Mouse (Mus musculus) forebrain, embryonic 15.5 days (tissue): ENCODE data around the gene 2010003K11Rik. TPM values are rescaled to one million over a fixed set of nuclear protein-coding genes. Genes with fewer than 3 reads are reported as not detected.

Source experiments
- ATAC-seq: fragments of 200-750 bp; cut with Nextera tagmentation; replicated peaks from 2 replicates; pipeline ENCODE4 v1.8.0; 2017; ENCODE audit warnings: mild to moderate bottlenecking, moderate TSS enrichment, moderate library complexity
- H3K27ac ChIP-seq: fragments of 300-500 bp; sonication (generic); replicated peaks from 2 replicates; pipeline ENCODE4 v1.5.1; 2015; ENCODE audit warnings: mild to moderate bottlenecking, inconsistent platforms
- H3K27me3 ChIP-seq: fragments of 300-500 bp; sonication (generic); 2 replicates; pipeline ENCODE4 v1.6.1; 2015; ENCODE audit warnings: inconsistent platforms
- H3K36me3 ChIP-seq: fragments of 300-500 bp; sonication (generic); 2 replicates; pipeline ENCODE4 v1.6.1; 2015; ENCODE audit warnings: mild to moderate bottlenecking, inconsistent platforms
- H3K4me1 ChIP-seq: fragments of 300-500 bp; sonication (generic); 2 replicates; pipeline ENCODE4 v1.6.1; 2015; ENCODE audit warnings: inconsistent platforms
- H3K4me2 ChIP-seq: fragments of 300-500 bp; sonication (generic); replicated peaks from 2 replicates; pipeline ENCODE4 v1.6.1; 2015; ENCODE audit warnings: mild to moderate bottlenecking, inconsistent platforms
- H3K4me3 ChIP-seq: fragments of 300-500 bp; sonication (generic); 2 replicates; pipeline ENCODE4 v1.5.1; 2015; ENCODE audit warnings: mild to moderate bottlenecking, inconsistent platforms
- H3K9ac ChIP-seq: fragments of 300-500 bp; sonication (generic); replicated peaks from 2 replicates; pipeline ENCODE4 v1.6.1; 2015; ENCODE audit warnings: mild to moderate bottlenecking, inconsistent platforms
- H3K9me3 ChIP-seq: fragments of 300-500 bp; sonication (generic); 2 replicates; pipeline ENCODE4 v1.6.1; 2016; ENCODE audit warnings: inconsistent platforms
- WGBS: fragments of 180-500 bp; shearing (Covaris S2); methylation state at CpG from one replicate; pipeline ENCODE4 v1.1.7; 2015; ENCODE audit warnings: mixed read lengths; 5-methylcytosine and 5-hydroxymethylcytosine counted together
- polyA plus RNA-seq: library from polyadenylated mRNA; unstranded; fragments of >200 nt; fragmentation: Nextera tagmentation; extraction: Ambion mirVana; gene quantifications from 2 replicates; pipeline ENCODE4 v1.2.1, GENCODE M21; 2015

2010003K11Rik gene
- not detected in 2 replicates for polyA plus RNA-seq

GRCm38 (mm10) chr19:4498062-4498933 lies at the start of gene 2010003K11Rik:
Gene 2010003K11Rik, minus strand, starts transcription at chr19:4498583.
- no peak within 1 kb of the TSS for H3K4me3 ChIP-seq
- H3K4me1 ChIP-seq = 0 out of 2 replicates have a peak, but pooled peaks cover 5% of the 10 kb centered on the region
- no peak within 1 kb of the TSS for H3K9ac ChIP-seq
- no peak within 1 kb of the TSS for H3K4me2 ChIP-seq
- 58% methylated on average over 16 of the region's 16 CpGs for WGBS
- H3K27ac ChIP-seq = no peak within 1 kb of the TSS
- ATAC-seq = no peak
- H3K9me3 ChIP-seq = no peaks in the 10 kb centered on the region
- H3K36me3 ChIP-seq = no peaks in the 10 kb centered on the region
- no peaks in the 10 kb centered on the region for H3K27me3 ChIP-seq

GRCm38 (mm10) chr19:4547801-4548200 lies 49.4 kb upstream of the 2010003K11Rik start:
- H3K4me1 ChIP-seq = no peaks in the 10 kb centered on the region
- WGBS = 88% methylated on average over 6 of the region's 6 CpGs
- H3K27ac ChIP-seq = no peak overlapping the region
- H3K4me2 ChIP-seq = no peak overlapping the region
- no peaks in the 10 kb centered on the region for H3K36me3 ChIP-seq
- H3K27me3 ChIP-seq = no peaks in the 10 kb centered on the region
- ATAC-seq = no peak
- H3K4me3 ChIP-seq = no peak overlapping the region
- H3K9ac ChIP-seq = no peak overlapping the region
- H3K9me3 ChIP-seq = no peaks in the 10 kb centered on the region

DNA sequence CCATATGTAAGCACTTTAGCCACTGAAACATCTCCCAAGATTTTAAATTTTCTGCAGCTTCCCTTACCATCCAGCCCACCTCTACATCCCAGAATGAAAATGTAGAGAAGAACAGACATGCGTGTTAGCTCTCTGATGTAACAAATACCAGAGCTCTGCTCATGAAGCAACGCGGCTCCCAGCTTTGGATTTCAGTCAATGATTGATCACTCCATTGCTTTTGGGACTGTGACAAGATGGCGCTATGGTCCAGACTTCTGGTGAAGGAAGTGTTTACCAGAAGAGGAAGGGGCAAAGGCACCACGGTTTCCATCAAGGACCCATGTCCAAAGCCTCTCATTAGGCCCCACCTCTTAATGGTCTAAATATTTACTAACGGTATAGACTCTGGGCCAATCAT lies 47.5 kb upstream of the 2010003K11Rik start:
- H3K4me2 ChIP-seq = no peak overlapping the region
- H3K4me1 ChIP-seq = no peaks in the 10 kb centered on the region
- H3K4me3 ChIP-seq = no peak overlapping the region
- no peak for ATAC-seq
- H3K27me3 ChIP-seq = no peaks in the 10 kb centered on the region
- H3K9ac ChIP-seq = no peak overlapping the region
- no peaks in the 10 kb centered on the region for H3K9me3 ChIP-seq
- no peaks in the 10 kb centered on the region for H3K36me3 ChIP-seq
- 93% methylated on average over 6 of the region's 6 CpGs for WGBS
- no peak overlapping the region for H3K27ac ChIP-seq

- Histone ChIP-seq H3K36me3 (no peaks in the 10 kb centered on the region), H3K9me3 (no peaks in the 10 kb centered on the region), H3K27me3 (no peaks in the 10 kb centered on the region), H3K4me3 (no peak overlapping the region), H3K9ac (no peak overlapping the region), H3K4me2 (no peak overlapping the region), H3K4me1 (no peaks in the 10 kb centered on the region), H3K27ac (no peak overlapping the region)
- 82% methylated on average over 4 of the region's 4 CpGs for WGBS
- ATAC-seq = no peak
Measured at GRCm38 (mm10) chr19:4545091-4545490, 46.7 kb upstream of the 2010003K11Rik start.

DNA sequence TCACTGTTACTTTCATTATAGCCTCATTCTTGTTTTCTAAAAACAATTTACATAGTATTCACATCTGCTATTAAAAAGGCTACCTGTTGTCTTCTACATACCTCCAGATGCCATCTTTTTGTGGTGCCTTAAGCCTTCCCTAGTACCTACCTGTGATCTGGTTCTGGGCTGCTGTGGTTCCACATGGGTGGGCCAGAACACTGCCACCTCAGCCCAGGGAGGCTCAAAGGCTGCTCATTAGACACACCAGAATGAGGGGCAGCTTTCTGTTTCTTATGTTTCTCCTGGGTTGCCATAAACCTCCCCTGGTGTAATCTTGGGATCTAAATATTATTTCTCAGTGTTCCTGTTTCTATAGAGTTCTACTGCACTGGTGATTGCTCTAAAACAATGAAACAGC lies 43.7 kb upstream of the 2010003K11Rik start:
- Histone ChIP-seq H3K27me3 (no peaks in the 10 kb centered on the region), H3K36me3 (no peaks in the 10 kb centered on the region), H3K4me2 (no peak overlapping the region), H3K4me1 (no peaks in the 10 kb centered on the region), H3K4me3 (no peak overlapping the region), H3K9me3 (no peaks in the 10 kb centered on the region), H3K27ac (no peak overlapping the region), H3K9ac (no peak overlapping the region)
- no peak for ATAC-seq

DNA sequence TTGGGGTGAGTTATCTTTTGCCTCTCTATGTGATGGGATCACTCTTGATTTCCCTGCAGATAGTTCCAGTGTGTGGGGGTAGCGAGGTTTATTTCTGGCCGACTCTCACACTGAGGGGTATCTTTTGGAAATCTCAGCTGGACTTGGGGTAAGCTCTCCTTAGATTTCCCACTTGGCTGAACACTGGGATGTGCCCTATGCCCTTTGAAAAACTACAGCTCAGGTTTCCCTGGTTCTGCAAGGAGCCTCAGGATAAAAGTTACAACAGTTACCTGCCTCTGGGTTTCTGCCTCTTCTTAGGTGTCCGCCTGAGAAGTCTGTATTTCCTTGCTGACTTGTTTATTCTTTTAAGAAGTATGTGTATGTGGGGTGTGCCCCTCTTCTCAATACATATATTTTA lies 42.6 kb upstream of the 2010003K11Rik start:
- no peaks in the 10 kb centered on the region for H3K36me3 ChIP-seq
- H3K9me3 ChIP-seq = no peaks in the 10 kb centered on the region
- no peaks in the 10 kb centered on the region for H3K27me3 ChIP-seq
- no peak overlapping the region for H3K9ac ChIP-seq
- ATAC-seq = no peak
- H3K4me1 ChIP-seq = no peaks in the 10 kb centered on the region
- WGBS = 85% methylated on average over 3 of the region's 3 CpGs
- no peak overlapping the region for H3K4me2 ChIP-seq
- no peak overlapping the region for H3K27ac ChIP-seq
- H3K4me3 ChIP-seq = no peak overlapping the region

DNA sequence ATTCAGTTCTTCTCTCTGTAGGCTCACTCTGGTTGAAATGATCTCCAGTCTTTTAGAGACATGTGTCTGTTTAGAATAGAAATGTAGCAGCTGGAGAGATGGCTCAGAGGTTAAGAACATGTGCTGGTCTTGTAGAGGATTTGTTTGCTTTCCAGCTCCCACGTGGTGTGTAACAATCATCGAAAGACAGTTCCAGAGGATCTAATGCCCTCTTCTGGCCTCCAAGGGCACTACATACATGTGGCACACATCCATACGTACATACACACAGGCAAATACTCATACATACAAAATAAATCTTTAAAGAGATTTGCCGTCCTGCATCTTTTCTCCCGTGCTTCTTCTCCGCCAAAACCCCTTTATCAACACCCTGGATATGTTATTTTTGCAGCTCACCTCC lies 41.9 kb upstream of the 2010003K11Rik start:
- no peak overlapping the region for H3K4me2 ChIP-seq
- no peaks in the 10 kb centered on the region for H3K36me3 ChIP-seq
- 88% methylated on average over 6 of the region's 6 CpGs for WGBS

DNA sequence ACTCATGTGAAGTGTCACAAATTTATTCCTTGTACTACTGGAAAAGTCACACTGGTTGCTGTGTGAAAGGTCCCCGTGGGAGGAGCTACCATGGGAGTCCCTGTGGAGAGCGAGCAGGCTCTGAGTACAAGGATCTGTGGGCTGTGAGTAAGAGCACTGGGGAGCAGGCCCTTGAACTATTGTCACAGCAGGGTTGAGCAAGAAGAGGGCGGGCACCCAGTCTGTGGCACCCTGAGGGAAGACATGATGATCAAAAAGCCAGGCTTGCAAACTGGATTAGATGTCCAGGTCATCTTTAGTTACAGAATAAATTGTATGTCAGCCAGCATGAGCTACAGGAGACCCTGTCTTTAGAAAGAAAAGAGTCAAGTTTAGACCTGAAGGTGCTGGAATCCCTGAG lies 38.2 kb upstream of the 2010003K11Rik start:
- WGBS = 56% methylated on average over 3 of the region's 3 CpGs
- no peak for ATAC-seq
- Histone ChIP-seq H3K9me3 (no peaks in the 10 kb centered on the region), H3K36me3 (no peaks in the 10 kb centered on the region), H3K4me2 (no peak overlapping the region), H3K9ac (no peak overlapping the region), H3K27ac (no peak overlapping the region), H3K4me1 (no peaks in the 10 kb centered on the region), H3K4me3 (no peak overlapping the region), H3K27me3 (no peaks in the 10 kb centered on the region)

More for the DNA sequence above, 41.9 kb upstream of the 2010003K11Rik start:
- Histone ChIP-seq H3K9ac (no peak overlapping the region), H3K4me3 (no peak overlapping the region), H3K4me1 (no peaks in the 10 kb centered on the region), H3K9me3 (no peaks in the 10 kb centered on the region), H3K27ac (no peak overlapping the region), H3K27me3 (no peaks in the 10 kb centered on the region)
- no peak for ATAC-seq

- Histone ChIP-seq H3K4me3 (no peak overlapping the region), H3K27ac (no peak overlapping the region), H3K9ac (no peak overlapping the region), H3K27me3 (no peaks in the 10 kb centered on the region), H3K36me3 (no peaks in the 10 kb centered on the region), H3K4me2 (no peak overlapping the region), H3K9me3 (no peaks in the 10 kb centered on the region), H3K4me1 (no peaks in the 10 kb centered on the region)
- ATAC-seq = no peak
Measured at GRCm38 (mm10) chr19:4535922-4536321, 37.5 kb upstream of the 2010003K11Rik start.

GRCm38 (mm10) chr19:4534646-4535045 lies 36.3 kb upstream of the 2010003K11Rik start:
- H3K27ac ChIP-seq = no peak overlapping the region
- H3K4me1 ChIP-seq = no peaks in the 10 kb centered on the region
- no peak overlapping the region for H3K9ac ChIP-seq
- no peak overlapping the region for H3K4me3 ChIP-seq
- H3K4me2 ChIP-seq = no peak overlapping the region
- ATAC-seq = no peak
- WGBS = 95% methylated on average over 2 of the region's 2 CpGs
- no peaks in the 10 kb centered on the region for H3K27me3 ChIP-seq
- no peaks in the 10 kb centered on the region for H3K9me3 ChIP-seq
- no peaks in the 10 kb centered on the region for H3K36me3 ChIP-seq

- ATAC-seq = no peak
- H3K27me3 ChIP-seq = no peaks in the 10 kb centered on the region
- H3K4me3 ChIP-seq = no peak overlapping the region
- H3K4me1 ChIP-seq = no peaks in the 10 kb centered on the region
- H3K36me3 ChIP-seq = no peaks in the 10 kb centered on the region
- no peak overlapping the region for H3K9ac ChIP-seq
- 92% methylated on average over 3 of the region's 3 CpGs for WGBS
- H3K9me3 ChIP-seq = no peaks in the 10 kb centered on the region
- no peak overlapping the region for H3K27ac ChIP-seq
- H3K4me2 ChIP-seq = no peak overlapping the region
Measured at GRCm38 (mm10) chr19:4521426-4522050, 23.2 kb upstream of the 2010003K11Rik start.

- H3K4me1 ChIP-seq = peaks cover 4% of the 10 kb centered on the region; the same call in 1 of the 2 replicates
- no peaks in the 10 kb centered on the region for H3K27me3 ChIP-seq
- no peak overlapping the region for H3K9ac ChIP-seq
- no peak overlapping the region for H3K27ac ChIP-seq
- H3K36me3 ChIP-seq = no peaks in the 10 kb centered on the region
- no peak overlapping the region for H3K4me2 ChIP-seq
- 79% methylated on average over 1 of the region's 1 CpGs for WGBS
- ATAC-seq = no peak
- H3K9me3 ChIP-seq = no peaks in the 10 kb centered on the region
- H3K4me3 ChIP-seq = no peak overlapping the region
Measured at GRCm38 (mm10) chr19:4517483-4517882, 19.1 kb upstream of the 2010003K11Rik start.
